Mouse (Mus musculus) limb, embryonic 12.5 days (tissue): ENCODE measurements around the gene Slc28a2. TPM values are rescaled to one million over a fixed set of nuclear protein-coding genes. Genes with fewer than 3 reads are reported as not detected.
"Not testable (repeated sequence)": the region's sequence is repeated elsewhere in the genome, so short reads cannot be mapped to it uniquely, and the experiment has no call there.

Experiments used
- ATAC-seq: fragments of 200-750 bp; cut with Nextera tagmentation; 2 replicates; pipeline ENCODE4 v1.8.0; 2017; ENCODE audit warnings: low read depth, moderate TSS enrichment; ENCODE audit not compliant: insufficient number of reproducible peaks, insufficient read depth, low FRiP score, low TSS enrichment
- H3K27ac ChIP-seq: fragments of 300-500 bp; sonication (generic); 2 replicates; pipeline ENCODE4 v1.5.1; 2016; ENCODE audit warnings: mild to moderate bottlenecking, moderate library complexity
- H3K27me3 ChIP-seq: fragments of 300-500 bp; sonication (generic); 2 replicates; pipeline ENCODE4 v1.6.1; 2016; ENCODE audit warnings: mild to moderate bottlenecking, moderate library complexity
- H3K36me3 ChIP-seq: fragments of 300-500 bp; sonication (generic); 2 replicates; pipeline ENCODE4 v1.6.1; 2016; ENCODE audit warnings: mild to moderate bottlenecking, moderate library complexity
- H3K4me1 ChIP-seq: fragments of 300-500 bp; sonication (generic); replicated peaks from 2 replicates; pipeline ENCODE4 v1.6.1; 2016
- H3K4me2 ChIP-seq: fragments of 300-500 bp; sonication (generic); 2 replicates; pipeline ENCODE4 v1.6.1; 2016; ENCODE audit warnings: mild to moderate bottlenecking, moderate library complexity
- H3K4me3 ChIP-seq: fragments of 300-500 bp; sonication (generic); replicated peaks from 2 replicates; pipeline ENCODE4 v1.5.1; 2016; ENCODE audit warnings: mild to moderate bottlenecking
- H3K9ac ChIP-seq: fragments of 300-500 bp; sonication (generic); replicated peaks from 2 replicates; pipeline ENCODE4 v1.6.1; 2016; ENCODE audit warnings: mild to moderate bottlenecking, moderate library complexity
- H3K9me3 ChIP-seq: fragments of 300-500 bp; sonication (generic); 2 replicates; pipeline ENCODE4 v1.6.1; 2016; ENCODE audit warnings: mild to moderate bottlenecking, moderate library complexity
- WGBS: fragments of 180-500 bp; shearing (Covaris S2); methylation state at CpG from one replicate; pipeline ENCODE4 v1.1.7; 2016; 5-methylcytosine and 5-hydroxymethylcytosine counted together
- polyA plus RNA-seq: library from polyadenylated mRNA; unstranded; fragments of >200 nt; fragmentation: Nextera tagmentation; extraction: Ambion mirVana; gene quantifications from 2 replicates; pipeline ENCODE4 v1.2.1, GENCODE M21; 2016

Gene Slc28a2
- polyA plus RNA-seq, 1 experiment from 2014 or later = not detected

GRCm38 (mm10) chr2:122407607-122408006 is 18.7 kb upstream of the Slc28a2 start:
- WGBS = 88% methylated on average over 2 of the region's 2 CpGs

GRCm38 (mm10) chr2:122408928-122409327 is 17.3 kb upstream of the Slc28a2 start:
- no peaks in the 10 kb centered on the region for H3K27me3 ChIP-seq
- 82% methylated on average over 7 of the region's 7 CpGs for WGBS
- H3K36me3 ChIP-seq = no peaks in the 10 kb centered on the region
- H3K9ac ChIP-seq = no peak overlapping the region
- no peak overlapping the region for H3K4me2 ChIP-seq
- no peaks in the 10 kb centered on the region for H3K9me3 ChIP-seq
- ATAC-seq = no peak
- H3K27ac ChIP-seq = no peak overlapping the region
- H3K4me1 ChIP-seq = no peaks in the 10 kb centered on the region
- H3K4me3 ChIP-seq = no peak overlapping the region

More at GRCm38 (mm10) chr2:122407607-122408006, 18.7 kb upstream of the Slc28a2 start:
- no peak for ATAC-seq
- Histone ChIP-seq H3K9me3 (no peaks in the 10 kb centered on the region), H3K27ac (no peak overlapping the region), H3K4me3 (no peak overlapping the region), H3K4me2 (no peak overlapping the region), H3K27me3 (no peaks in the 10 kb centered on the region), H3K9ac (no peak overlapping the region), H3K36me3 (no peaks in the 10 kb centered on the region), H3K4me1 (no peaks in the 10 kb centered on the region)

- ATAC-seq = not testable (repeated sequence)
Measured at GRCm38 (mm10) chr2:122426645-122427044, 368 bp downstream of the Slc28a2 start.

GRCm38 (mm10) chr2:122438706-122439482 is 12.6 kb downstream of the Slc28a2 start:
- not testable (repeated sequence) for H3K4me2 ChIP-seq, H3K4me3 ChIP-seq, H3K9me3 ChIP-seq, H3K27me3 ChIP-seq, H3K4me1 ChIP-seq, ATAC-seq, H3K9ac ChIP-seq, H3K27ac ChIP-seq, H3K36me3 ChIP-seq
- 82% methylated on average over 5 of the region's 5 CpGs for WGBS

More at GRCm38 (mm10) chr2:122426645-122427044, 368 bp downstream of the Slc28a2 start:
- not testable (repeated sequence) for H3K9ac ChIP-seq, H3K4me3 ChIP-seq, H3K9me3 ChIP-seq, H3K4me2 ChIP-seq, H3K27me3 ChIP-seq, H3K27ac ChIP-seq, H3K4me1 ChIP-seq, H3K36me3 ChIP-seq
- 80% methylated on average over 2 of the region's 2 CpGs for WGBS

- H3K36me3 ChIP-seq = not testable (repeated sequence)
Measured at GRCm38 (mm10) chr2:122440521-122440920, 14.2 kb downstream of the Slc28a2 start.

GRCm38 (mm10) chr2:122441000-122441933 is 15.0 kb downstream of the Slc28a2 start:
- Histone ChIP-seq H3K27me3 (no peaks in the 10 kb centered on the region), H3K36me3 (no peaks in the 10 kb centered on the region), H3K4me1 (no peaks in the 10 kb centered on the region), H3K9ac (no peak overlapping the region), H3K9me3 (no peaks in the 10 kb centered on the region), H3K27ac (no peak overlapping the region), H3K4me3 (no peak overlapping the region), H3K4me2 (no peak overlapping the region)
- no peak for ATAC-seq
- 82% methylated on average over 7 of the region's 7 CpGs for WGBS

More at GRCm38 (mm10) chr2:122440521-122440920, 14.2 kb downstream of the Slc28a2 start:
- H3K27me3 ChIP-seq, H3K4me1 ChIP-seq, H3K9ac ChIP-seq, H3K4me2 ChIP-seq, H3K27ac ChIP-seq, H3K9me3 ChIP-seq, H3K4me3 ChIP-seq, ATAC-seq: not testable (repeated sequence)
- WGBS = 6% methylated on average over 1 of the region's 3 CpGs

- no peak for ATAC-seq
- WGBS = 87% methylated on average over 4 of the region's 4 CpGs
Measured at GRCm38 (mm10) chr2:122450351-122450750, 24.1 kb downstream of the Slc28a2 start.

GRCm38 (mm10) chr2:122452426-122452825 is 26.1 kb downstream of the Slc28a2 start:
- no peaks in the 10 kb centered on the region for H3K36me3 ChIP-seq
- no peak overlapping the region for H3K9ac ChIP-seq
- WGBS = 66% methylated on average over 2 of the region's 2 CpGs
- ATAC-seq = no peak
- no peaks in the 10 kb centered on the region for H3K9me3 ChIP-seq
- H3K27ac ChIP-seq = no peak overlapping the region
- H3K27me3 ChIP-seq = no peaks in the 10 kb centered on the region
- no peak overlapping the region for H3K4me2 ChIP-seq
- H3K4me1 ChIP-seq = no peaks in the 10 kb centered on the region
- no peak overlapping the region for H3K4me3 ChIP-seq

More at GRCm38 (mm10) chr2:122450351-122450750, 24.1 kb downstream of the Slc28a2 start:
- Histone ChIP-seq H3K4me2 (no peak overlapping the region), H3K4me3 (no peak overlapping the region), H3K27ac (no peak overlapping the region), H3K9ac (no peak overlapping the region), H3K9me3 (no peaks in the 10 kb centered on the region), H3K4me1 (no peaks in the 10 kb centered on the region), H3K27me3 (no peaks in the 10 kb centered on the region), H3K36me3 (no peaks in the 10 kb centered on the region)

- H3K27me3 ChIP-seq = 0 out of 2 replicates have a peak, but pooled peaks cover 5% of the 10 kb centered on the region
- H3K36me3 ChIP-seq = no peaks in the 10 kb centered on the region
- WGBS = 36% methylated on average over 11 of the region's 11 CpGs
- H3K9ac ChIP-seq = peak overlapping the region; percentile 54
- no peak overlapping the region for H3K27ac ChIP-seq
- no peaks in the 10 kb centered on the region for H3K9me3 ChIP-seq
- peak overlapping the region; percentile 50 for H3K4me3 ChIP-seq
- ATAC-seq = no peak
- peak overlapping the region; percentile 85 for H3K4me2 ChIP-seq
- peaks cover 8% of the 10 kb centered on the region for H3K4me1 ChIP-seq
Measured at GRCm38 (mm10) chr2:122466901-122467300, 40.6 kb downstream of the Slc28a2 start.

- 1% methylated on average over 43 of the region's 46 CpGs for WGBS
- peaks cover 8% of the 10 kb centered on the region for H3K4me1 ChIP-seq
- peak overlapping the region; percentile 50 for H3K4me3 ChIP-seq
- peak; percentile 100 for ATAC-seq
- no peaks in the 10 kb centered on the region for H3K9me3 ChIP-seq
- no peak overlapping the region for H3K27ac ChIP-seq
- peak overlapping the region; percentile 54 for H3K9ac ChIP-seq
- H3K27me3 ChIP-seq = 0 out of 2 replicates have a peak, but pooled peaks cover 5% of the 10 kb centered on the region
- no peaks in the 10 kb centered on the region for H3K36me3 ChIP-seq
- H3K4me2 ChIP-seq = peak overlapping the region; percentile 85
Measured at GRCm38 (mm10) chr2:122467351-122468013, 41.2 kb downstream of the Slc28a2 start.

GRCm38 (mm10) chr2:122469221-122469620 is 42.9 kb downstream of the Slc28a2 start:
- H3K27ac ChIP-seq = no peak overlapping the region
- H3K9me3 ChIP-seq = no peaks in the 10 kb centered on the region
- H3K4me1 ChIP-seq = peaks cover 8% of the 10 kb centered on the region
- 97% methylated on average over 3 of the region's 3 CpGs for WGBS
- no peak overlapping the region for H3K9ac ChIP-seq
- 0 out of 2 replicates have a peak, but pooled peaks cover 5% of the 10 kb centered on the region for H3K27me3 ChIP-seq
- no peak overlapping the region for H3K4me3 ChIP-seq
- ATAC-seq = no peak
- H3K36me3 ChIP-seq = no peaks in the 10 kb centered on the region
- no peak overlapping the region for H3K4me2 ChIP-seq
